Mouse (Mus musculus): ENCODE results near the gene Sde2. TPM values are rescaled to one million over a fixed set of nuclear protein-coding genes. Genes with fewer than 3 reads are reported as not detected.
"Not testable (repeated sequence)": the region's sequence is repeated elsewhere in the genome, so short reads cannot be mapped to it uniquely, and the experiment has no call there.

Gene Sde2
- polyA plus RNA-seq, 1 experiment from 2014 or later, result 28.8 TPM

DNA sequence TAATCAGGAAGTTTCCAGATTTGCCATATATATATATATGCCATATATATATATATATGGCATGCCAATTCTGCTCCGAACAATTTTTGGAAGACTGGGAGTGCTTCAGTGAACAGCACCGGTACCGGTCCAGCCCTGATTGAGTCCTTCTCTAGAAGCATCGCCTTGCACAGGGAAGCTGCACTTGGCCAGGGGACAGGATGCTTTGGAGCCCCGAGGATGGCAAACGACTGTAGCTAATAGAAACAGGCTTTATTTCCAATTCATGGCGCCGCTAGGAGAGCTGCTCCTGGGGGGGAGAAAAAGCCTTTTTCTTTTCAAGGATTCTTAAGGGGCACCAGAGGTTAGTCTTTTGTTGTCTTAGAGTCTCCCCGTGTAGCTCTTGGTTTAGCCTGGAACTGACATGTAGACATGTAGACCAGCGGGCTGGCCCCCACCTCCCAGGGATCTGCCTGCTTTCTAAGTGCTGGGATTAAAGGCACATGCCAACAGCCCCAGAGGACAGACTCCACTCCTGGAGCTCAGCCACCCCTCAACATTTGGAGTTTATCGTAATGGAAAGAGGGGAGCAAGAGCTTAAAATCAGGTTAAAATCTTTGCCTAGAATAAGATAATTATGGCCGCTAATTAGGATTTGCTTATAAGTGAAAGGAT lies 35.4 kb upstream of the Sde2 start:
- peaks cover 4% of the 10 kb centered on the region for H3K36me3 ChIP-seq
- H3K9ac ChIP-seq (replicated peaks), result peak overlapping the region; percentile 40
- peaks cover 27% of the 10 kb centered on the region for H3K4me1 ChIP-seq (replicated peaks)
- no peaks in the 10 kb centered on the region for H3K9me3 ChIP-seq
- H3K4me3 ChIP-seq (replicated peaks), result peak overlapping the region; percentile 9; the same call in 1 of the 2 replicates
- no peaks in the 10 kb centered on the region for H3K27me3 ChIP-seq
- peak overlapping the region; percentile 34 for H3K4me2 ChIP-seq (replicated peaks)
- 29% methylated on average over 12 of the region's 12 CpGs for WGBS
- no peak for ATAC-seq
- peak overlapping the region; percentile 55 for H3K27ac ChIP-seq

DNA sequence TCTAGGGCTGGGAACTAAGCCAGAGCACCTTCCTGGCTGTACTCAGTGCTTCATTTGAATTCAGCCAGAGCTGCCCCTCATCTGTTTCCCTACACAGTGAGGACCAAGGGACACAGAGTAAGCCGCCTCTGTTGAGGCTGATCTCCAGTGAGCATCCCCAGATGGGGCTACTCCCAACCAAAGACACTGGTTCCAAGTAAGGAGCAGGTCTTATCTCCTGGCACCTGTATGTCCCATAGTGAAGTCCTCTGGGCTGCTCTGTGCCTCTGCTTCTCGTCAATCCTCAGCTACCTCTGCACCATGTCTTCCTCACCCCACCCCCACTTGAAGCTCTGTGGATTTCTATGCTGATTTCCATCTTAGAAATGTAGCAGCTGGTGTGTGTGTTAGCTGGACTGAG lies 32.9 kb upstream of the Sde2 start:
- Histone ChIP-seq H3K27ac (no peak overlapping the region), H3K27me3 (no peaks in the 10 kb centered on the region), H3K4me2 (replicated peaks) (no peak overlapping the region), H3K4me3 (replicated peaks) (no peak overlapping the region), H3K9ac (replicated peaks) (no peak overlapping the region), H3K4me1 (replicated peaks) (peaks cover 20% of the 10 kb centered on the region), H3K36me3 (no peaks in the 10 kb centered on the region), H3K9me3 (no peaks in the 10 kb centered on the region)
- WGBS, result 88% methylated on average over 2 of the region's 2 CpGs
- ATAC-seq, result no peak

DNA sequence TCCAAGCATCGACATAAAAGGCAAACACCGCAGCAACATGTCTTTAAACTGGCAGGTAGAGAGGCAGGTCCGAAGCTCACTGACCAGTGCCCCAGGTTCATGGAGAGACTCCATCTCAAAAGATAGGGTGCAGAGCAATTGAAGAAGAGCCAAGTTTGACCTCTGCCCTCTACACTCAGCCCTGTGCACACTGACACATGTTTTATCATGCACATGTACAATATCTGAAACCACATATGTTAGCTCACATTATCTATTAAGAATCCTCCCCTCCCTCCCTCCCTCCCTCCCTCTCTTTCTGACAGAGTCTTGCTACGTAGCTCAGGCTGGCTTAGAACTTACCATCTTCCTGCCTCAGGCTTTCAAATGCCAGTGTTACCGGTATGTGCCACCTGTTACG lies 29.8 kb upstream of the Sde2 start:
- H3K4me3 ChIP-seq (replicated peaks), result no peak overlapping the region
- H3K4me2 ChIP-seq (replicated peaks), result no peak overlapping the region
- 89% methylated on average over 6 of the region's 6 CpGs for WGBS
- ATAC-seq, result no peak
- H3K27me3 ChIP-seq, result no peaks in the 10 kb centered on the region
- no peak overlapping the region for H3K27ac ChIP-seq
- H3K9me3 ChIP-seq, result no peaks in the 10 kb centered on the region
- H3K9ac ChIP-seq (replicated peaks), result no peak overlapping the region
- H3K4me1 ChIP-seq (replicated peaks), result peaks cover 1% of the 10 kb centered on the region
- H3K36me3 ChIP-seq, result no peaks in the 10 kb centered on the region

DNA sequence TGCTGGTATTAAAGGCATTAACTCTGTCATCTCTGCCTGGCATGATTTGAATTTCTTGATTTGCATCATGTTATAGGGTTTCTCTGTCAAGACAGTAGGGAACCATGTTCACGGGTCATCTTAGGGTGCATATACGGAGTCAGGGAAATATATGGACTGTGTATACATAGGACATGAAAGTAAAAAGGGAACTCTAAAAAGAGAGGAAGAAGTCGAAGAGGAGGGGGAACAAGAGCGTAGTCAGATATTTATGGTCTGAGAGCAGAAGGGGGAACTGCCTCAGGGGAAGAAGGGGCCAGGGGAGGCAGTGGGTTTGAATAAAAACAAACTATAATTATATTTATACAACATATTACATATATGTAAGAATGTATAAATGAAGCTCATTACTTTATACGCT lies 28.7 kb upstream of the Sde2 start:
- Histone ChIP-seq H3K27ac (no peak overlapping the region), H3K4me3 (replicated peaks) (no peak overlapping the region), H3K9ac (replicated peaks) (no peak overlapping the region), H3K4me2 (replicated peaks) (no peak overlapping the region), H3K36me3 (no peaks in the 10 kb centered on the region), H3K27me3 (no peaks in the 10 kb centered on the region), H3K9me3 (no peaks in the 10 kb centered on the region), H3K4me1 (replicated peaks) (no peaks in the 10 kb centered on the region)
- ATAC-seq, result no peak
- 92% methylated on average over 5 of the region's 5 CpGs for WGBS

DNA sequence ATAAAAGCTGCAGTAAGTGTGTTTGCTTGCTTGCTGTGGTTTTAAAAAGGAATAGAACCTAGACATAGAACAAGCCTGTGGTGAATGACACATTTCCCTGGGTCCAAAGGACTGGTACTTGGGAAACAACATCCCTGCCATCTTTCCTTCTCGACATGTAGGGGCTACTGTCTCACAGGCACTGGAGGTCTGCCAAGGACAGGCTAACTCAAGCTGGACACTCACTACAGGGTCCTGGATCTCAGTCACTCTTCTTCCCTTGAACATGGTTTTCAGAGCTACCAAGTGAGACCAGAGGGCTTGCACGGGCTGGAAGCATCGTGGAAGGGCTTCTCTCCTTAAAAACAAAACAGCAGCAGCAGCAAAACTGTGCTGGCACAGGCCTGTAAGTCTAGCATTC lies 27.2 kb upstream of the Sde2 start:
- no peak overlapping the region for H3K9ac ChIP-seq (replicated peaks)
- H3K4me2 ChIP-seq (replicated peaks), result no peak overlapping the region
- H3K9me3 ChIP-seq, result no peaks in the 10 kb centered on the region
- no peak for ATAC-seq
- H3K27me3 ChIP-seq, result no peaks in the 10 kb centered on the region
- no peaks in the 10 kb centered on the region for H3K4me1 ChIP-seq (replicated peaks)
- WGBS, result 81% methylated on average over 3 of the region's 3 CpGs
- H3K27ac ChIP-seq, result no peak overlapping the region
- no peaks in the 10 kb centered on the region for H3K36me3 ChIP-seq
- H3K4me3 ChIP-seq (replicated peaks), result no peak overlapping the region

DNA sequence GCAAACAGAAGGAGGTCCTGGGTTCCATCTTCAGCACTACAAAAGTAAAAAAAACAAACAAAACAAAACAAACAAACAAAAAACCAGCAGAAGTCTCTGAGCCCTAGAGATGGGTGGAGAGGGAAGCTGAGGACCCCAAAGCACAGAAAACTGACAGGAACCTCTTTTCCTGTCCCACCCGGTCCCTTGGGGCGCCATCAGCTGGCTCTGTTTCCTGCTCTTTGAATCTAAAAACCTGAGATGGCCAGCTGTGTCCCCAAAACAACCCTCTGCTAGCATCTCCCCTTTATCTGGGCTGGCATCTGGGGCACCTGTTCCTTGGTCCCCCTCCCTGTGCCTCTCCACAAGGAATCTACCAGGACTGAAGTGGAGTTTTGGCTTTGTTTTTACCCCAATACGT lies 26.2 kb upstream of the Sde2 start:
- 86% methylated on average over 3 of the region's 3 CpGs for WGBS
- no peak overlapping the region for H3K9ac ChIP-seq (replicated peaks)
- no peaks in the 10 kb centered on the region for H3K4me1 ChIP-seq (replicated peaks)
- H3K27ac ChIP-seq, result no peak overlapping the region
- H3K4me2 ChIP-seq (replicated peaks), result no peak overlapping the region
- H3K4me3 ChIP-seq (replicated peaks), result no peak overlapping the region
- no peaks in the 10 kb centered on the region for H3K27me3 ChIP-seq
- no peaks in the 10 kb centered on the region for H3K9me3 ChIP-seq
- H3K36me3 ChIP-seq, result no peaks in the 10 kb centered on the region
- no peak for ATAC-seq

DNA sequence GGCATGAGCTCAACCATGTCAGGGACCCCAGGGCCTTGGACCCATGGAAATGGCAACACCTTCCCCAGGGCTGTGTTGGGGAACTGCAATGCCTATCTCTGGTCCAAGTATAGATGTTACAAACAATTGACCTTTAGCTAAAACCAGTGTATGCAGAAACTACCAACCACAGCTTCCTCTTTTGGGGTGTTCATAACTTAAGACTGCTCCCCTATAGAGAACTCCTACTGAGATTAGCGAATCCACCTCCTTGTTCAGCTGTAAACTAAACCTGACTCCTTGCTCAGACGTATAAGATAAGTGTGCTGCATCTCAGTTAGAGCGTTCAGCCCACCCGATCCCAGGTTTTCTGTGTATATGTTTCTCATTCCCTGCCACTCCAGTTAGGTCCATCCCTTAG lies 24.3 kb upstream of the Sde2 start:
- no peak overlapping the region for H3K27ac ChIP-seq
- 90% methylated on average over 4 of the region's 4 CpGs for WGBS

DNA sequence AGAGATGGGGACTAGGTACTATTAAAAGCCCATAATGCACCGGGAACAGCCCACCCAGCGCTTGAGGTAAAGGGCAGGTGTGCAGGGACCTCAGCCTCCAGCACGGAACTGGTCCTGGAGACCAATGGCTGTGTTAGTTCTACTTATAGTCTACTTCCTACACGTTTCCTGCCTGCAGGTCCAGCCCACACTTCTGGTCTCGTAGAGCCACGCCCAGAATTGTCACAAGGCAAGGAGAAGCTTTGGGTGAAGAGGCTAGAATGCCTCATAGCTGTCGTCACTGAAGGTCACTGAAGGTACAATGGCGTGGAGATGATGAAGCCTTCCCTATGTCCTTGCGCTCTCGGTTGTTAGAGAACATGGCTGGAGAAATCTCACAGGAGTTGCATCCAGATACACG lies 21.2 kb upstream of the Sde2 start:
- WGBS, result 89% methylated on average over 11 of the region's 11 CpGs
- H3K4me2 ChIP-seq (replicated peaks), result no peak overlapping the region
- no peaks in the 10 kb centered on the region for H3K4me1 ChIP-seq (replicated peaks)
- no peak overlapping the region for H3K4me3 ChIP-seq (replicated peaks)
- no peaks in the 10 kb centered on the region for H3K36me3 ChIP-seq
- H3K27me3 ChIP-seq, result no peaks in the 10 kb centered on the region
- no peak overlapping the region for H3K27ac ChIP-seq
- no peaks in the 10 kb centered on the region for H3K9me3 ChIP-seq
- ATAC-seq, result no peak
- no peak overlapping the region for H3K9ac ChIP-seq (replicated peaks)

More for the DNA sequence above, 24.3 kb upstream of the Sde2 start:
- no peak for ATAC-seq
- H3K9ac ChIP-seq (replicated peaks), result no peak overlapping the region
- H3K36me3 ChIP-seq, result no peaks in the 10 kb centered on the region
- no peaks in the 10 kb centered on the region for H3K4me1 ChIP-seq (replicated peaks)
- H3K9me3 ChIP-seq, result no peaks in the 10 kb centered on the region
- no peak overlapping the region for H3K4me2 ChIP-seq (replicated peaks)
- no peak overlapping the region for H3K4me3 ChIP-seq (replicated peaks)
- no peaks in the 10 kb centered on the region for H3K27me3 ChIP-seq

DNA sequence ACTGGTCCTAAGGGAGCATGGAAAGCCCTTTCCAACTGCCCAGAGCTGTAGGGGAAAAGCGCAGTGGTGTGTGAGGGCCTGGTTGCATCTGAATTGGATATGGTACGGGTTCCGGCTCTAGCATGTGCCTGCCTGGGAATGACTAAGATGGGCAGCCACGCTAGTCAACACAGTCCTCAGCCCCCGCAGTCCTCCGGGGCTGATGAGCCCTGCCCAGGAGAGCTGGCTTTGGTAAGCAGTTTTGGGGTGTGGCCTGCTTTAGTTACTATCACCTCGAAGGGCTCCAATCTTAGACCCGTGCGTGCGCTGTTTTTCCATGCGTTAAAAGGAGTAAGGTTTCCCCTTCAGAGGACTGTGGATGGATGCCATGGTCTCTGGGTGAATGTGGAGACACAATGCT lies 20.8 kb upstream of the Sde2 start:
- WGBS, result 87% methylated on average over 11 of the region's 11 CpGs

DNA sequence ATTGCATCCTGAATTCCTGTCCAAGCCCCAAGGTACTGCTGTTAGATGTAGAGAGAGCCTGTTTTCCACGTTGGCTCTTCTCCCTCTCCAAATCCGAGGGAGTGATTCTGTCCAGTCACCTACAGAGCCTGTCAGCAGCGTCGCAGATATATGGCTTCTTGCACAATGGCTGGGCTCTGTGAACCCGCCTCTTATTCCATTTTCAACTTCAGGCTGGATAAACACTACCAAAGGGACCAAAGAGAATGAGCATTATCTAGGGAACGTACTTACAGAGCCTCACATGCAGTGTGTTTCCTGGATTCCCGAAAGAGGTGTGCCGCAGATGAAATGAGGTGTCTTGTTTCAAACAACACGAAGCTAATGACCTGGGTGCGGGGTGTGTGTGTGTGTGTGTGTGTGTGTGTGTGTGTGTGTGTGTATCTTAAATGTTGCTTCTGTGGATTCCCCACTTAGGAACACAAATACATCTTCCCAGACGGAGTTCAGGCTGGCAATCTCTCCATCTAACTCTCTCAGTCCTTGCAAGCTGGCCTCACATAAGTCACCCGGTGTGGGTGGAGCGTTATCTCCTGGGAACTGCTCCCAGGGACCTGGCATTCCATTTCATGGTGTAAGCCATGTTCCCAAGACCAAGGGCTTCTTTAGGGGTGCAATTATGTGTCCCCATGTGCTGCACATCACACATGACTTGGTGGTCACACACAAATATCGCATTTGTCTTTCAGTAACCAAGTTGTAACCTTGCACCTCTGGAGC lies 20.2 kb upstream of the Sde2 start:
- no peak overlapping the region for H3K27ac ChIP-seq
- no peak overlapping the region for H3K4me3 ChIP-seq (replicated peaks)
- H3K9ac ChIP-seq (replicated peaks), result no peak overlapping the region
- H3K27me3 ChIP-seq, result no peaks in the 10 kb centered on the region
- no peak for ATAC-seq
- no peaks in the 10 kb centered on the region for H3K36me3 ChIP-seq
- no peaks in the 10 kb centered on the region for H3K9me3 ChIP-seq
- WGBS, result 70% methylated on average over 14 of the region's 14 CpGs
- no peak overlapping the region for H3K4me2 ChIP-seq (replicated peaks)
- H3K4me1 ChIP-seq (replicated peaks), result no peaks in the 10 kb centered on the region

More for the DNA sequence above, 20.8 kb upstream of the Sde2 start:
- no peak for ATAC-seq
- Histone ChIP-seq H3K9ac (replicated peaks) (no peak overlapping the region), H3K4me2 (replicated peaks) (no peak overlapping the region), H3K4me3 (replicated peaks) (no peak overlapping the region), H3K4me1 (replicated peaks) (no peaks in the 10 kb centered on the region), H3K9me3 (no peaks in the 10 kb centered on the region), H3K27ac (no peak overlapping the region), H3K27me3 (no peaks in the 10 kb centered on the region), H3K36me3 (no peaks in the 10 kb centered on the region)

DNA sequence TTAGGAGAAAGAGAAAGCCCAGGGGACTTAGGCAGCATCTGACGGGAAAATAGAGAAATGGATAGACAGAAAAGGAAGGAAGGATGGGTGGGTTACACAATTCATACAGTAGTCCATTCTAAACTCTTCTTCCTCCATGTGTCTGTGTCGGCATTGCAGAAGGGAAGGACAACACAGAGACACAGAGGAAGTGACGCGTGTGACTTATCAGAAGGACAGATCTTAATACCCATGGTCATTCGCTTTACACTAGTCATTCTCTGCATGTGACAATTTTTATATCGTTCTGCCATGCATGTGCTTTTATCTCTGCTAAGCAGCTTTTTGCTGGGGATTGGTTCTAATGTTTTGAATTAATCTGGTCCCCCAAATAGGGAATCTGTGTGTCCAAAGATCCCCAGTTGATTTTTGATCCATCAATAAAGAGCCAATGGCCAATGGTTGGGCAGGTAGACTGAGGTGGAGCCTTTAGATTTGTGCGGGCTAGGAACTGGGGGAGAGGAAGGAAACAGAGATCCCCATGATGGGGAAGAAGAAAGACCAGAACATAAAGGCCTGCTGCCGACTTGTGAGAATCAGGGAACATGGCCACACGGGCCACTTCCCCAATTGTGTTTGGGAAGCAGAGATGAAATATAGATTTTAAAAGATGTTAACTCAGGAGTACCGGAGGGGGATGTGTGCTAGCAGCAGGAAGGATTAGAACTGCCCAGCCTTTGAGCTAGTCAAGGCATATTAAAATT lies 15.5 kb upstream of the Sde2 start:
- no peak for ATAC-seq
- H3K9me3 ChIP-seq, result no peaks in the 10 kb centered on the region
- H3K9ac ChIP-seq (replicated peaks), result no peak overlapping the region
- H3K36me3 ChIP-seq, result no peaks in the 10 kb centered on the region
- H3K4me1 ChIP-seq (replicated peaks), result no peaks in the 10 kb centered on the region
- H3K4me3 ChIP-seq (replicated peaks), result no peak overlapping the region
- H3K4me2 ChIP-seq (replicated peaks), result no peak overlapping the region
- H3K27me3 ChIP-seq, result no peaks in the 10 kb centered on the region
- 81% methylated on average over 10 of the region's 10 CpGs for WGBS
- H3K27ac ChIP-seq, result no peak overlapping the region

DNA sequence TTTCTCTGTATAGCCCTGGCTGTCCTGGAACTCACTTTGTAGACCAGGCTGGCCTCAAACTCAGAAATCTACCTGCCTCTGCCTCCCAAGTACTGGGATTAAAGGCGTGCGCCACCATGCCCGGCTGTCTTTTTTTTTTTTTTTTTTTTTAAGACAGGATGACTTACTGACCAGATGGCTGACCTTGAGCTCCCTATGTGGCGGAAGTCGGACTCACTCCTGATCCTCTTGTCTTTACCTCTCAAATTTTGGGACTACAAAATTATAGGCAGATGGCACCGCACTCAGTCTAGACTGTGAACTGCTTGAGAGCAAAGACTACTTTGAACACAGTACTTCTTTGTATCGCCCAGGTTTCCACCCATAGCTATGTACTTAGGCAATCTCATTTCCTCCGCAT lies 14.5 kb upstream of the Sde2 start:
- not testable (repeated sequence) for H3K4me3 ChIP-seq (replicated peaks); H3K27me3 ChIP-seq; H3K4me1 ChIP-seq (replicated peaks); H3K27ac ChIP-seq; H3K9me3 ChIP-seq; H3K36me3 ChIP-seq; ATAC-seq; H3K4me2 ChIP-seq (replicated peaks); H3K9ac ChIP-seq (replicated peaks)
- 92% methylated on average over 7 of the region's 8 CpGs for WGBS
